Mouse (Mus musculus) erythroid progenitor cell, adult 5-6 weeks (primary cell): ENCODE measurements around the gene Chmp6. TPM values are rescaled to one million over a fixed set of nuclear protein-coding genes. Genes with fewer than 3 reads are reported as not detected.

Source experiments
- ATAC-seq: replicated peaks from 2 replicates; pipeline ENCODE4 v1.8.0; 2016; ENCODE audit warnings: moderate number of reproducible peaks, mild to moderate bottlenecking, moderate TSS enrichment, inconsistent platforms; ENCODE audit not compliant: poor library complexity, low FRiP score, severe bottlenecking
- total RNA-seq, 2 experiments: library from RNA; stranded (forward) in 1 of 2; stranded (reverse) in 1 of 2; fragments of 150-400 nt in 1 of 2; fragments of 186-747, 209-891 nt in 1 of 2; gene quantifications; 2 replicates each; pipeline versions ENCODE4 v1.2.3 to v1.2.4; 2015 to 2017; ENCODE audit warnings: low replicate concordance in 2 of 2

The Chmp6 gene
- total RNA-seq, 2 experiments from 2014 or later: 1.3 to 10.3 TPM

DNA sequence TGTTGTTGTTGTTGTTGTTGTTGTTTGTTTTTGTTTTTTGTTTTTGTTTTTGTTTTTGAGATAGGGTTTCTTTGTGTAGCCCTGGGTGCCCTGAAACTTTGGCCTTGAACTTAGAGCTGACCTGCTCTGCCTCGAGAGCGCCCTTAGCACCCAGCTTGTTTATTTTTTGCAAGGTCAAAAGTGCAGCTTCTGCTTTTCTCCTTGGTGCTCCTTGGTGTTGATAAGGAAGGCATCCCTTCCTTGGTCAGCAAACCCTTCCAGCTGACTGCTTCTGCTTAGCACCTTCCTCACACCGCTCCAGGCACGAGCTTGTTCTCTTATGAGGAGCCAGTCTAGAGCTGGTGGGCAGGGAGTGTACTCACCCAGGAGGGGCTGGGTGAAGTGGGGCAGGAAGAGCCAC lies 41.0 kb downstream of the Chmp6 start:
- ATAC-seq: no peak

DNA sequence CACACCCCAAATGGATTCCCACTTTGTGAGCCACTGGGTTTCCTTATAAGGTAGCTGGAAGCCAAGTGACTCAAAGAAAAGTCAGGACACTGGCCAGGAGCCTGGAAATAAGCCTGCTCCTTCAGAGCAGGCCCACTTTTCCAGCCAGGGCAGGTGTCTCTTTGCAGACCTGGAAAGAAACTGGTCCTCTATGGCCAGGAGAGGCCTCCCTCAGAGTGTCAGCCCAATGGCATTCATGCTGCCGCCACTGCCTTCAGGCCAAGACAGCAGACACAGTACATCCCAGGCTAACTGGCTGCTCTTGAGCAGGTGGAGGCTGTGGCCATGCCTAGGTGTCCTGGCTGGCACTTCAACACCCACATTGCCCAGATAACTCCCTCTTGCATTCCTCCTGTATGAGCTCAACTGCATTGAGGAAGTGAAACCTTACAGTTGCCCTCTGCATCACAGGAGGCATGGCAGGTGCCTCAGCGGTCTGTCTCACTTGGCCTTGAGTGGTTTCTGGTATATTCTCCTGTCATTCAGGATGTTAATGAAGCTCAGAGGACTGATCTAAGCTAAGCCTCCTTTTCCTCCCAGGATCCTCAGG lies 41.6 kb downstream of the Chmp6 start:
- no peak for ATAC-seq

DNA sequence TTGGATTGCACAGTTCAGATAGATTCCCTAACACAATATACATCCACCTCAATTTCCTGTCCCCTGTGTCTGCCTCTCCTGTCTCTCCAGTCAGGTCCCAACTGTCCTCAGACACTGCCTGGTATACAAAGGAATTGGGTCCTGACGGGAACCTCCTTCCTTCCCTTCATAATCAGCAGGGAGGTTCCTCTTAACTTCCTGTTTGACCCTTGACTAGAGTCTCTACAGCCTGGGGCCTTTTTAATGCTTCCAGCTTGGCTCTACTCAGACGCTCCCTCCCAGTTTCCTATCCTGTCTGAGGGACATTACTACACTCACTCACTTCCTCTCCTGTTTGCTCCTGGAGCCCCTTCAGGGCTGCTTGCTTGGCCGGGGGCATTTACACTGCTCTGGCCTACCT lies 42.2 kb downstream of the Chmp6 start:
- ATAC-seq: no peak

DNA sequence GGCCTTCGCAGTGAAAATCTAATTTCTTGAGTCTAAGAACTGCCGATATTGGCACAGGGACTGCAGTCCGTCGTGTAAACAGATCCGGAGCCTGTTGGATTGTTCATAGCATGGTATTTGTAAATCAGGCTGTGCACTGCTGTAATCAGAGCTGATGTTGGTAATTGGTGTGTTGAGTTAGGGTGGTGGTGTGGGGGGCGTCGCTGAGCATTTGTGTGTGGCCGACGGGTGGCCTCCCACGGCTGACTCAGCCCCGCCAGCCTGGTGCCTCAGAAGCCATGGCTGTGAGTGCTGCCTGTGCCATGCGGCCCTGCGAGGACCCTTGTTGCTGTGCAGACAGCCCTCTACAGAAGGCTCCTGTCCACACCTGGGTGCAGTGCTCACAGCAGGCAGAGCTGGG lies 43.3 kb downstream of the Chmp6 start:
- no peak for ATAC-seq

DNA sequence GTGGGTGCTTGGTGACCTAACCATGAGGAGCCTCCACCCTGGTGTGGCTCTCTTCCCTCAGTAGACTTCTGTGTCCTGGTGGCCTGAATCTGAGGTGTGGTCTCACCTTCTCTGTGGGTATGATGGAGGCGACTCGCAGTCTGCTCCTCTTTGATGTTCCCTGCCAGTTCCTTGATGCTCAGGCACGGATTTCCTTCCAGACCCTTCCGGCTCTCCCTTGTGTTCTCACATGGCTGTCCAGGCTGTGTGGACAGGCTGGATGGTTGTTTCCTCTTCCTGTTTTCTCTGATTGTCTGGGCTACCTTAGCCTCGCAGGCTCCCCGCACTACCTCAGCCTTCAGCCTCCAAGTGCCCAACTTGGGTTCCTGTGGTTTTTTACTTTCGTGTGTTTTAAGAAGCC lies 45.6 kb downstream of the Chmp6 start:
- ATAC-seq: no peak

DNA sequence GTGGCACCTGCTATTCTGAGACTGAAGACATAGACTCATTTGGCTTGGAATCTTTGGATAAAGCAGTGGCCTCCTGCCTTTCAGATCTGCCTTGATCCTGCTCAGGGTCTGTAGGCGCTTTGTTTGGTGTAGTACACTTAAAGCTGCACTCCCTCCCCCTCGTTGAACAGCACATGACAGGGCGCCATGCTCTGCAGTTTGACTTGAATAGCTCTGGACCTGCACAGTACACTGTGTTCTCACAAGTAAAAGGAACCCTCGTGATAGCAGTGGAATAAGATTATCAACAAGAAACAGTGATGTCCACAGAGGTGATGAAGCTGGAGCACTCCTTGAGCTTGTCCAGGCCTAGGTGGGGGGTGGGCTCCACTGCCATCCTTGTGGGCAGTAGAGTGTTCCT lies 46.5 kb downstream of the Chmp6 start:
- ATAC-seq: no peak

DNA sequence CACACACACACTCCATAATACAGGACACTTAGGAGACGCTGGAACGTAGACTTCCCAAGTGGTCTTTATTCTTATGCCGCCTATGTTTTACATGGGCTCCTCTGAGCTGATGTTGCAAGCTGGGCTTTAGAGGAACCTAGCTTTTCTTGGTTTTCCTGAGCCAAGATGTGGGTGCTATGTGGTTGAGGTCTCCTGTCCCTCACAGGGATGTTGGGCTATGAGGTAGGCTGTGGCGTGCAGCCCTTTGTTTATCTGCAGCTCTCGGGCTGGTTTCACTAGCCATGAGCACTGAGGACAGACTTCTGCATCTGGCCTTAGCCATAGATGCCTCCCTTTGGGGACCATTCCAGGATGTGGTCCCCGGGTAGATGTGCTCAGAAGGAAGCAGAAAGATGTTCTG lies 47.4 kb downstream of the Chmp6 start:
- no peak for ATAC-seq

DNA sequence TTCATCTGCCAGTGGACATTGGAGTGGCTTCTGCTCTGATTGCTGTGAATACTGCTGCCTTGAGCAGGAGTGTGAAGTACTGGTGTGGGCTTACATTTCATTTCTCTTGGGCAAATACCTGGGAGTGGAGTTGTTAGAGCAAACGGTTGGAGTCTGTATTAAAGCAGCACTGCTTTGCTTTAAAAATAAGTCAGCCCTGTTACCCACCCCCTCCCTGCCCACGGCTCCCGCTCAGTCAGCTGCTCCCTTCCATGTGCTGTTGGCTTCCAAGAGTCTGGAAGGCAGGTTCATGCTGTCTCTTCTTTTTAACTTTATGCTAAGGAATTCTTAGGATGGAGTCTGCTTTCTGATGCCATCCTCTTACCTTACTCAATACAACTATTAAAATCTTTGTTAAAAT lies 48.3 kb downstream of the Chmp6 start:
- ATAC-seq: no peak

DNA sequence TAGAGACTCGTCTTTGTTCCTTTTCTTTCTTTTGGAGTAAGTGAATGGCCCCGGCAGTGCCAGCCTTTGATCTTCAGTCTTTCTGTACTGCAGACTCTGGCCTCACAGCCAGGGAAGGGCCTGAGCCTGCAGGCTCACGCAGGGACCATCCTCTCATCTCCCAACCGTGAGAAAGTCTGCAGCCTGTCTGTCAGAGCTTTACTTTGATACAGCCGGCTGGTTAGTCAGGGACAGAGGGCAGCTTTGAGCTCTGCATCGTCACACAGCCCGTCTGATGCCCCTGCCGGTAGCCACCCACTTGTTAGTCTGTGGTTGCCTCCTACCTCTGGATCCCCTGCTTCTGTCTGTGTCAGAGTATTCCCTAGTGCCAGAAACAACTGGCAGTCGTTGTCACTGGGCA lies 51.8 kb downstream of the Chmp6 start:
- ATAC-seq: no peak

DNA sequence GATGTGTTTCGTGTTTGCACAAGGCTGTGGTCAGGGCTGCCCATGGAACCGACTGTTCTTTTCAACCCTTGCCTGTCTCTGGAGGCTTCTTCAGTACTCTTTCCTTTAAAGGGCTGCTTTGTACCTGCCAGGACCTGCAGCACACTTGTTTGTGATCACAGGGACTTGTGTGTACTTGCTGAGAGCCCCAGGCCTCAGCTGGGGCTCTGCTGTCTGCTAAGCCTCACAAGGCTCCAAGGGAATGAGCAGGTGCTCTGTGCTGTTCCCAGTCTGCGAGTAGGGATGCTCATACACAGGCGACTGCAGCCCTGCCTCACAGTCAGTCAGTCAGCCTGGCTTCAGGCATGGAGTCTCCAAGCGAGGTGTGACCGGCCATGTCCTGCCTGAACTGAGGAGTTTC lies 53.1 kb downstream of the Chmp6 start:
- no peak for ATAC-seq

DNA sequence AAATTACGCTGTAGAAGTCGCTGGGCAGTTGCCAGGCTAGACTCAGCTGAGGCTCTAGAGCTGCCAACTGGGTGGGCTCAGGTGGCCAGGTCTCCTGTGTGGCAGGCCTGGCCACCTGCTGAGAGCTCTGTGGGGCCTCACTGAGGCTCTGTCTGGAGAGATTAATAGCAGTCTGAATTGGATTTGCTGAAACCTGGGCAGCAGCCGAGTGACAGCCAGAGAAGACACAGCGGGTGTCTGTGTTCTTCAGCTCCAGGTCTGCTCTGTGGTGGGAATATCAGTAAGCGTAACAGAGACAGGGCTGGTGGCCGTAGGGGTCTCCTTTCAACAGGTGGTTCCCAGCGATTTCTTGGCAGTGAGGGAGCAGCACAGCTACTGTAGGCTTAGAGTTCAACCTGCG lies 54.2 kb downstream of the Chmp6 start:
- no peak for ATAC-seq

DNA sequence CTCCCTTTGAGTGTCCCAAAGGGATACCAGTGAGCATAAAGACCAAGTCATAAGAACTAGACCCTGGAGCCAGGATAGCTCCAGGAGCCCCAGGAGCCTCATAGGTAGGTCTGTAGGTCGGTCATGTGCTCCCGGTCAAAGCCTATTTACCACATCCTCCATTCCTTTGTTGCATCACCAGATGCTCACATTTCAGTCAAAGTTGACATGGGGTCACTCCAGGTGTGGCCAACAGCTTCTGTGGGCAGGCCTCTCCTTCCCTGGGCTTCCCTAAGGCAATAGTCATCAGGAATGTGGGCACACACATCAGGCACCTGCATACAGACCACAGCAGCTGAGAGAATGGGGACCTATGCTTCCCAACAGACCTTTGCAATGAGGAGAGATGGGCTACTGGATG lies 54.7 kb downstream of the Chmp6 start:
- no peak for ATAC-seq

Other genes starting within 250 kb of the Chmp6 start
- 1.3 and 1.4 TPM in 2 replicates for gene Baiap2, start 29.3 kb downstream of the Chmp6 start, total RNA-seq (2015; ENCODE audit: low replicate concordance)
- gene Baiap2, start 29.3 kb downstream of the Chmp6 start, total RNA-seq (2017; ENCODE audit: low replicate concordance): 3.2 and 5.3 TPM in 2 replicates
- 0.84 and 1.4 TPM in 2 replicates for gene Aatk, start 133.7 kb downstream of the Chmp6 start, total RNA-seq (2015; ENCODE audit: low replicate concordance)
- 0.26 and 0.53 TPM in 2 replicates for gene Aatk, start 133.7 kb downstream of the Chmp6 start, total RNA-seq (2017; ENCODE audit: low replicate concordance)
- gene Cep131, start 173.4 kb downstream of the Chmp6 start, total RNA-seq (2015; ENCODE audit: low replicate concordance): 3.2 TPM in 1 of 2 replicates, not detected in the other
- 0.51 and 2.3 TPM in 2 replicates for gene Cep131, start 173.4 kb downstream of the Chmp6 start, total RNA-seq (2017; ENCODE audit: low replicate concordance)
- gene Tepsin, start 185.3 kb downstream of the Chmp6 start, total RNA-seq (2015; ENCODE audit: low replicate concordance): 4.3 and 27.2 TPM in 2 replicates
- gene Tepsin, start 185.3 kb downstream of the Chmp6 start, total RNA-seq (2017; ENCODE audit: low replicate concordance): 11.0 and 25.7 TPM in 2 replicates
- 12.6 TPM in 1 of 2 replicates, not detected in the other for gene Ndufaf8, start 185.5 kb downstream of the Chmp6 start, total RNA-seq (2015; ENCODE audit: low replicate concordance)
- 3.1 TPM in 1 of 2 replicates, not detected in the other for gene Ndufaf8, start 185.5 kb downstream of the Chmp6 start, total RNA-seq (2017; ENCODE audit: low replicate concordance)
- gene Slc38a10, start 237.9 kb downstream of the Chmp6 start, total RNA-seq (2015; ENCODE audit: low replicate concordance): 14.8 and 17.2 TPM in 2 replicates
- 17.1 and 46.0 TPM in 2 replicates for gene Slc38a10, start 237.9 kb downstream of the Chmp6 start, total RNA-seq (2017; ENCODE audit: low replicate concordance)